Mouse (Mus musculus): ENCODE measurements around the gene Stard13. TPM values are rescaled to one million over a fixed set of nuclear protein-coding genes. Genes with fewer than 3 reads are reported as not detected.

Stard13 gene
- total and polyA plus RNA-seq, 2 experiments: 7.8 to 21.3 TPM

DNA sequence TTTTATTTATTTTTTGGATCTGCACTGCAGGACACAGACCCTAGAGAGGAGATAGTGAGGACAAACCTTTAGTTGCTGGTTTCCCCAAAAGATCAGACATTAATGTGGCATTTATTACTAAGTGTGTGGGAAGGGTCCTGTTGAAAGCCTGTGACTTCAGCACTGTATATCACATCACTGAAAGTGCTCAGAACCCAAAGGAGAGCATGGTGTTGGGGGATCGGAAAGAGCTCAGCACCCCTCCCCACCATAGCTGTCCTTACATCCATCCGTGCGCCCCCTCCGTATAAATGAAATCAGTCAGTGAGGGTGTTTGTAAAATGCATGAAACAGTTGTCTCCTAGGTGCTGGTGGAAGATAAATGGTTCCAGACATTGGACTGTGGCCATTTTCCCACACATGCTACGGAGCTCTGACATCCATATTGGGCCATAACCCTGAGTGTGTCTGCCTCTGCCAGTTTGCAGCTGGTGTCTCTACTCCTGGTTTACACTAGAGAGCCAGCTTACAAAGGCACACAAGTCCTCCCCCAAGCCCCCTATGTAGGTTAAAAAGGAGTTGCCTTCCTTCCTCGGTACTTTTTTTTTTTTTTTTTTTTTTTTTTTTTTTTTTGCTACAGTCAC is 107.5 kb downstream of the Stard13 start:
- Histone ChIP-seq H3K36me3 (ENCODE audit: control insufficient read depth, insufficient read depth, low read length) (no peaks in the 10 kb centered on the region), H3K27ac (replicated peaks; ENCODE audit: insufficient read depth, low read depth, low read length) (no peak overlapping the region), H3K4me1 (ENCODE audit: control insufficient read depth, insufficient read depth, low read length) (no peaks in the 10 kb centered on the region), H3K79me2 (ENCODE audit: control insufficient read depth, insufficient read depth, low read length) (peaks cover 28% of the 10 kb centered on the region), H3K4me3 (ENCODE audit: insufficient read depth, low read depth, low read length) (no peak overlapping the region), H3K9ac (ENCODE audit: low read depth, low read length) (no peak overlapping the region), H3K27me3 (ENCODE audit: control insufficient read depth, insufficient read depth, low read length) (no peaks in the 10 kb centered on the region)
- TF ChIP-seq POLR2A (IDR thresholded peaks at IDR 0.05; ENCODE audit: extremely low read depth, insufficient read depth, low read length) (no peak), CTCF (IDR thresholded peaks at IDR 0.05; ENCODE audit: low read depth, low read length) (no peak)
- 87% methylated on average over 6 of the region's 6 CpGs for WGBS
- no peak for DNase-seq (ENCODE audit: extremely low read depth, low read depth, low spot score)

DNA sequence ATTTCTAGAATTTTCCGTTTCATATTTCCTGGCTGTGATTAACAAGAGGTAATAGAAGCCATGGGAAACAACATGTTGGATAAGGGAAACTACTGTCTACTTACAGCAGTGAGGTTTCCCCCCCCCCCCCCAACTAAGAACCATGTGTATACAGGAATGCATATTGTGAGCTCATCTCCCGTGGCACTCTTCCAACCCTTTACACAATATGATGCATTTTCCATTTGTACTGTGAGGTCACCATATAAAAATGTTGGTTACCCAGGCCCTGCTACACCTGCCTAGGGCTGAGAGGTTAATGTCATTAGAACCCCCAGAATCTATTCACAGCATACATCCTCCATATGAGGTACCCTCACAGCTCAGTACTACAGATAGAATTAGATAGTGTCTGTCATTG is 115.8 kb downstream of the Stard13 start:
- Histone ChIP-seq H3K27me3 (ENCODE audit: control insufficient read depth, insufficient read depth, low read length) (no peaks in the 10 kb centered on the region), H3K9ac (ENCODE audit: low read depth, low read length) (no peak overlapping the region), H3K27ac (replicated peaks; ENCODE audit: insufficient read depth, low read depth, low read length) (no peak overlapping the region), H3K36me3 (ENCODE audit: control insufficient read depth, insufficient read depth, low read length) (no peaks in the 10 kb centered on the region), H3K4me1 (ENCODE audit: control insufficient read depth, insufficient read depth, low read length) (no peaks in the 10 kb centered on the region; the same call in none of the 2 replicates), H3K79me2 (ENCODE audit: control insufficient read depth, insufficient read depth, low read length) (peaks cover 20% of the 10 kb centered on the region), H3K4me3 (ENCODE audit: insufficient read depth, low read depth, low read length) (no peak overlapping the region)
- TF ChIP-seq POLR2A (IDR thresholded peaks at IDR 0.05; ENCODE audit: extremely low read depth, insufficient read depth, low read length): no peak
- TF ChIP-seq CTCF (IDR thresholded peaks at IDR 0.05; ENCODE audit: low read depth, low read length): no peak
- DNase-seq (ENCODE audit: extremely low read depth, low read depth, low spot score): no peak
- WGBS: 84% methylated on average over 2 of the region's 2 CpGs

DNA sequence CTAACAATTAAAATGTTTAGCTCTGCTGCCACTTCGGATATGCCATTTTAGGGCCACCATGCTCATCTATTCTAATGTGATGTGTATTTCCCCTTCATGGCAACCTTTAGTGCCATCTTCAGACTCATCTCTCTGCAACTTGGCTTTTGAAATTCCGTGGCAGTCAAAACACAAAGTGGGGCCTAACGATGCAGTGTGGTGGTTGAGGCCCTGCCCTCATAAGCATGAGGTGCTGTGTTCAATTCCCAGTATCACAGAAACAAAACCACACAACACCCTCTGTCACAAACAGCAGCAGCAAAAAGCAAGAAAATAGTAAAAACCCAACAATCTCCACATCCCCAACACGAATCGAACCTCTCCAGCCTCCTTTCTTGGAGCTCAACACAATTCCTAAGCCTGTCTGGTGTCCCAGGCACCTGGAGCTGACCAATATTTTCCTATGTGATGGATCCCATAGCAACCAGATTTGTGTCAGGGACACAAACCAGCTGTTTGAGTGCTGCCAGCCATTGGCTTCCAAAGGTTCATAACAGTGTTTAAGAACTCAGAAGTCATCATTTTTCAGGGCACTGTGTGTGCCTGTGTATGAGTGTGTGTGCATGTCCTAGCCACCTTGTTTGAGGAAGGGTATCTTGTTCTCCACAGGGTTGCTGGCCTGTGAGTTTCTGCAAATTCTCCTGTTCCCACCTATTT is 117.3 kb downstream of the Stard13 start:
- Histone ChIP-seq H3K9ac (ENCODE audit: low read depth, low read length) (no peak overlapping the region), H3K27ac (replicated peaks; ENCODE audit: insufficient read depth, low read depth, low read length) (no peak overlapping the region), H3K4me1 (ENCODE audit: control insufficient read depth, insufficient read depth, low read length) (peaks cover 2% of the 10 kb centered on the region), H3K27me3 (ENCODE audit: control insufficient read depth, insufficient read depth, low read length) (no peaks in the 10 kb centered on the region), H3K79me2 (ENCODE audit: control insufficient read depth, insufficient read depth, low read length) (peaks cover 20% of the 10 kb centered on the region), H3K36me3 (ENCODE audit: control insufficient read depth, insufficient read depth, low read length) (no peaks in the 10 kb centered on the region), H3K4me3 (ENCODE audit: insufficient read depth, low read depth, low read length) (no peak overlapping the region)
- DNase-seq (ENCODE audit: extremely low read depth, low read depth, low spot score): no peak
- TF ChIP-seq POLR2A (IDR thresholded peaks at IDR 0.05; ENCODE audit: extremely low read depth, insufficient read depth, low read length): no peak
- no peak for TF ChIP-seq CTCF (IDR thresholded peaks at IDR 0.05; ENCODE audit: low read depth, low read length)
- WGBS: 91% methylated on average over 5 of the region's 5 CpGs

DNA sequence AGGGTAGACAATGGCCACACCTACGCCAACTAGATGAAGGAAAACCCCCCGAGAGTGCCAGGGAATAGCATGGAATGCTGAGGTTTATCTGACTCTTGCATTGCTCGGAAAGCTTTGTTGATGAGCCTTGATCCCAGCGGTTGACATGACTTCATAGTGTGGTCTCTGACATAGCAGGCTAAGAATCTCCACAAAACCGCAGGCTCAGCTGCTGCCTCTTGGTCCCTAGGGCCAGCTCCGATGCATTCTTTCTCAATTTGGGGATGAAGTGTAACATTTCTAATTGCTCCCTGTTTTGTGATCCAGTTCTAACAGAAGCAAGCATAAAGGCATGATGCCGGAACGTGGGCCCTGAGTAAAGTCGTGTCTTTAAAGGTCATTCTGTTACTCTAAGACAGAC is 120.9 kb downstream of the Stard13 start:
- Histone ChIP-seq H3K9ac (ENCODE audit: low read depth, low read length) (no peak overlapping the region), H3K4me1 (ENCODE audit: control insufficient read depth, insufficient read depth, low read length) (peaks cover 4% of the 10 kb centered on the region), H3K27me3 (ENCODE audit: control insufficient read depth, insufficient read depth, low read length) (no peaks in the 10 kb centered on the region), H3K36me3 (ENCODE audit: control insufficient read depth, insufficient read depth, low read length) (no peaks in the 10 kb centered on the region), H3K27ac (replicated peaks; ENCODE audit: insufficient read depth, low read depth, low read length) (no peak overlapping the region), H3K4me3 (ENCODE audit: insufficient read depth, low read depth, low read length) (no peak overlapping the region), H3K79me2 (ENCODE audit: control insufficient read depth, insufficient read depth, low read length) (peaks cover 27% of the 10 kb centered on the region)
- no peak for DNase-seq (ENCODE audit: extremely low read depth, low read depth, low spot score)
- 94% methylated on average over 9 of the region's 9 CpGs for WGBS
- TF ChIP-seq CTCF (IDR thresholded peaks at IDR 0.05; ENCODE audit: low read depth, low read length) (no peak), POLR2A (IDR thresholded peaks at IDR 0.05; ENCODE audit: extremely low read depth, insufficient read depth, low read length) (no peak)

DNA sequence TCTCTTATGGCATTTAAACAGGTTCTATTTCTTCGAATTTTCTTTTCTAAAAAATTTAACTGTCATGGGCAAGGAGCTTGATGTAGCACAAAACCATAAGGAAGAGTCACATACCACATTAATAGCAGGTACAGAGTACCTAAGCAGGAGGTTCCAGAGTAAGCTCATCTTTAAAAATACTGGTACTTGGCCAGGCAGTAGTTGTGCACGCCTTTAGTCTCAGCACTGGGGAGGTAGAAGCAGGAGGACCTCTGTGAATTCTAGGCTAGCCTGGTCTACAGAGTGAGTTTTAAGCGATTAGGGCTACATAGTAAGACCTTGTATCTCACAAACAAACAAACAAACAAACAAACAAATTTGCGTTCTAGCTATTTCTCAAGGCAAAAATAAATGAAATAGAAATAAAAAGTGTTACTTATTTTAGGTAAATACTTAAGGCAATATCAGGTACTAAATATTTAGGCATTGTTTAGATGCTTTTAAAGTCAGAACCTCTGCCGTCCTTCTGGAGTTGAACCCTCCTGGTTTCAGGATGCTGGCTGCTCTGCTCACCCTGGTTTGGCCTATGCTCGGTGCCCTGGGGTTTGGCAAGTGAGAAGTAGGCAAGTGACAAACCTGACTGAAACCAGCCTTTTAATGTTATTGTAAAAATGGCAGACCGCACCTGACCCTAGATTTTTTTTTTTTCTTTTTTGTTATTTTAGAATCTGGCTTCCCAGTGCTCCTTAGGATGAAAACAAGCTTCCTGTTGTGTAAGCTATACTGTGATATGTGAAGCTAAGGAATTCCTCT is 122.4 kb downstream of the Stard13 start:
- Histone ChIP-seq H3K4me3 (ENCODE audit: insufficient read depth, low read depth, low read length) (no peak overlapping the region), H3K4me1 (ENCODE audit: control insufficient read depth, insufficient read depth, low read length) (peaks cover 4% of the 10 kb centered on the region; the same call in 1 of the 2 replicates), H3K36me3 (ENCODE audit: control insufficient read depth, insufficient read depth, low read length) (no peaks in the 10 kb centered on the region), H3K27ac (replicated peaks; ENCODE audit: insufficient read depth, low read depth, low read length) (no peak overlapping the region), H3K27me3 (ENCODE audit: control insufficient read depth, insufficient read depth, low read length) (no peaks in the 10 kb centered on the region), H3K79me2 (ENCODE audit: control insufficient read depth, insufficient read depth, low read length) (peaks cover 27% of the 10 kb centered on the region), H3K9ac (ENCODE audit: low read depth, low read length) (no peak overlapping the region)
- WGBS: 68% methylated on average over 7 of the region's 7 CpGs
- no peak for TF ChIP-seq POLR2A (IDR thresholded peaks at IDR 0.05; ENCODE audit: extremely low read depth, insufficient read depth, low read length)
- TF ChIP-seq CTCF (IDR thresholded peaks at IDR 0.05; ENCODE audit: low read depth, low read length): no peak
- DNase-seq (ENCODE audit: extremely low read depth, low read depth, low spot score): no peak
